Mouse (Mus musculus): ENCODE data around the gene Cpm. TPM values are rescaled to one million over a fixed set of nuclear protein-coding genes. Genes with fewer than 3 reads are reported as not detected.
A peak's percentile ranks its signal among the peaks of the same experiment; 100 is the strongest.
"Not testable (repeated sequence)": the region's sequence is repeated elsewhere in the genome, so short reads cannot be mapped to it uniquely, and the experiment has no call there.

Cpm gene
- polyA plus RNA-seq, 1 experiment from 2014 or later, result 4.2 TPM

DNA sequence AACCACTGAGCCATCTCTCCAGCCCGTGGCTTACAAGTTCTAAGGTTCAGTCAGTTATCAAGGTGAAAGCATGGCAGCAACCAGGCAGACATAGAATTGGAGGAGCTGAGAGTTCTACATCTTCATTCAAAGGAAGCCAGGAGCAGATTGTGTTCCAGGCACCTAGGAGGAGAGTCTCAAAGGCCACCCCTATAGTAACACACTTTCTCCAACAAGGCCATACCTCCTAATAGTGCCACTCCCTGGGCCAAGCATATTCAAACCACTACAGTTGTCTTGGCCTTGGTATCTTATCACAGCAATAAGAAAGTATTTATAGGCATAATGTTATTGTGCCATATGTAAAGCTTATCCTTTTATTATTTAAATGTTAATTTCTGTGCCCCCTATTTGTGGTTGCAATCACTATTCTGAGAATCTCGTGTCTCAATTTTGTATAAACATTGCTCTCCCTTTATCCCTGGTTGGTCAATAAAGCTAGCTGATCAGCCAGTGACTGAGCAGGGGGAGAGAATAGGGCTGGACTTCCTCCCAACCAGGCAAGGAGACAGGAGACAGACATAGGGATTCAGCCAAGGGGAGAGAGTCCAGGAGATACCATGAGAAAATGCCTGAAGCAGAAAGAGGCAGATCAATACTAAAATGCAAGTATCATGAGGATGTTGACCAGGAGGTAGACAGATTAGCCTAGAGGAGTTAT is 43.5 kb upstream of the Cpm start:
- ATAC-seq (ENCODE audit: low read depth), result no peak
- Histone ChIP-seq H3K4me3 (ENCODE audit: low read depth, low read length) (no peak overlapping the region), H3K27me3 (ENCODE audit: control insufficient read depth, insufficient read depth, low read length) (no peaks in the 10 kb centered on the region), H3K9ac (replicated peaks; ENCODE audit: low read depth, low read length) (no peak overlapping the region), H3K4me2 (ENCODE audit: low read depth, low read length) (no peak overlapping the region), H3K9me3 (ENCODE audit: control insufficient read depth, low read length) (no peaks in the 10 kb centered on the region), H3K36me3 (ENCODE audit: control insufficient read depth, insufficient read depth, low read length) (no peaks in the 10 kb centered on the region), H3K27ac (ENCODE audit: low read depth, low read length) (no peak overlapping the region), H3K4me1 (ENCODE audit: control insufficient read depth, insufficient read depth, low read length) (0 out of 2 replicates have a peak, but pooled peaks cover 2% of the 10 kb centered on the region)
- 83% methylated on average over 2 of the region's 2 CpGs for WGBS

DNA sequence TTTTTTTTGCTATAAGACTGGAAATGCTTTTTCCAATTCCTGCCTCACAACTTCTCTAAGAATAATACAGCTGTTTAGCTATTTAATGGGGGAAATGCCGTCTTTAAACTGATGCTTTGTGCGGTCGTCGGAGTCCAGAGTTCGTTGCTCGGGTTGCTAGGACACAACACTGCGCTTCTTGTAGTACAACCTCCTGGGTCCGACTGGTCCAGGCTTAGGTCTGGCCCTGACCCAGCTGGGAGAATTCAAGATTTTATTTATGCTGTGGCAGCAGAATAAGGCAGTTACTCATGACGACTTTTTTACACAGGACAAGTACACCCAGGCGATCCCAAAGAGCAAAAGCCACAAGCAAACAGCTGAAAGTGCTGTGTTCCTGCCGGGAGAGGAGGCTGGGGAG is 42.4 kb upstream of the Cpm start:
- Histone ChIP-seq H3K36me3 (ENCODE audit: control insufficient read depth, insufficient read depth, low read length) (no peaks in the 10 kb centered on the region), H3K27me3 (ENCODE audit: control insufficient read depth, insufficient read depth, low read length) (no peaks in the 10 kb centered on the region), H3K4me2 (ENCODE audit: low read depth, low read length) (no peak overlapping the region), H3K9me3 (ENCODE audit: control insufficient read depth, low read length) (no peaks in the 10 kb centered on the region), H3K9ac (replicated peaks; ENCODE audit: low read depth, low read length) (no peak overlapping the region), H3K4me1 (ENCODE audit: control insufficient read depth, insufficient read depth, low read length) (0 out of 2 replicates have a peak, but pooled peaks cover 2% of the 10 kb centered on the region), H3K27ac (ENCODE audit: low read depth, low read length) (no peak overlapping the region), H3K4me3 (ENCODE audit: low read depth, low read length) (no peak overlapping the region)
- peak; percentile 74; the same call in 1 of the 2 replicates for ATAC-seq (ENCODE audit: low read depth)
- 16% methylated on average over 11 of the region's 11 CpGs for WGBS

DNA sequence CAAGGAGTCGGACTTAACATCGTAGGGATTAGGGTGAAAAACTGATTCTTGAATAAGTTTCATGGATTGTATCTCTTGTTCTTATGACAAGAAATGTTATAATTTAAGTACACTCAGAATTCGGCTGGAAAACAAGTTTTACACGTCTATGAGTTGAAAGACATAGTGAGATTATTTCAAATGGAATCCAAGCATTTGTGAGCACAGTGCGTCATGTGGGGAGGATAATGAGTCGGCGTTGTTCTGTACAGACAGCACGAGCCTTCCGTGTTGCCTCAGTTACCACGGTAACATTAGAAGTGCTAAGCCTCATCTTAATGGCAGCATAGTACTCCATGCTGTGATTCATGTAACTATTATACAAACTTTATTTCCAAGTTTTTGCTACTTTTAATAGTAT is 42.0 kb upstream of the Cpm start:
- Histone ChIP-seq H3K9ac (replicated peaks; ENCODE audit: low read depth, low read length) (no peak overlapping the region), H3K4me1 (ENCODE audit: control insufficient read depth, insufficient read depth, low read length) (0 out of 2 replicates have a peak, but pooled peaks cover 2% of the 10 kb centered on the region), H3K9me3 (ENCODE audit: control insufficient read depth, low read length) (no peaks in the 10 kb centered on the region), H3K27me3 (ENCODE audit: control insufficient read depth, insufficient read depth, low read length) (no peaks in the 10 kb centered on the region), H3K36me3 (ENCODE audit: control insufficient read depth, insufficient read depth, low read length) (no peaks in the 10 kb centered on the region), H3K27ac (ENCODE audit: low read depth, low read length) (no peak overlapping the region), H3K4me2 (ENCODE audit: low read depth, low read length) (no peak overlapping the region), H3K4me3 (ENCODE audit: low read depth, low read length) (no peak overlapping the region)
- no peak for ATAC-seq (ENCODE audit: low read depth)
- WGBS, result 72% methylated on average over 10 of the region's 10 CpGs

DNA sequence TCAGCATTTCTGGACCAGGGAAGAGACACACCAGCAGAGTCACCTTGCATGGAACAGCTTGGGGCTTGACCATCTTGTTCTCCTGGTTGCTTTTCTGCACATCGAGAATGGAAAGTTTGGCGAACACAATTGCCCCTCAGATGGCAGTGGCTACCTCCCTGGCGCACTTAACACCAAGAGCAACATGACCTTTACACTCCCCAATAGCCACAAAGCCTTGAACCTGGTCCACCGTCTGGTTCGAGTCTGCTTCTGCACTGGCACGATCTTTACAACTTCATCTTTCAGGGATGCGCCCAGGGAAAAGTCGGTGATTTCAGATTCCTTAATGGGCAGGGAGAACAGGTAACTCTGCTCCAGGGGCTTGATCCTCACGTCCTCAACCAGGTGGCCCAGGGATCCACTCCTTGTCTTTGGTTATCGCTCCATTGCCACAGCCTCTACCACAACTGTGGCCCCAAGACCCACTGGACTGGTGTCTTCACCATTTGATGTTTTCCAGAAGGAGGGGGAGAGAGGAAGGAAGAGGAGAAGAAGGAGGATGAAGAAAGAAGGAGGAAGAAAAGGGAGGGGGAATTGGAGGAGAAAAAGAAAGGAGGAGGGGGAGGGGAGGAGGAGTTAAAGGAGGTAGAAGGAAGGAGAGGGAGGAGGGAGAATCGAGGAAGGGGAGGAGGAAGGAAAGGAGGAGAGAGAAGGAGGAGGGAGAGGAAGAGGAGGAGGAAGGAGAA is 40.7 kb upstream of the Cpm start:
- WGBS, result 91% methylated on average over 11 of the region's 11 CpGs
- H3K9me3 ChIP-seq (ENCODE audit: control insufficient read depth, low read length); H3K4me2 ChIP-seq (ENCODE audit: low read depth, low read length); H3K9ac ChIP-seq (replicated peaks; ENCODE audit: low read depth, low read length); H3K4me1 ChIP-seq (ENCODE audit: control insufficient read depth, insufficient read depth, low read length); ATAC-seq (ENCODE audit: low read depth); H3K36me3 ChIP-seq (ENCODE audit: control insufficient read depth, insufficient read depth, low read length); H3K27me3 ChIP-seq (ENCODE audit: control insufficient read depth, insufficient read depth, low read length); H3K4me3 ChIP-seq (ENCODE audit: low read depth, low read length); H3K27ac ChIP-seq (ENCODE audit: low read depth, low read length): not testable (repeated sequence)

DNA sequence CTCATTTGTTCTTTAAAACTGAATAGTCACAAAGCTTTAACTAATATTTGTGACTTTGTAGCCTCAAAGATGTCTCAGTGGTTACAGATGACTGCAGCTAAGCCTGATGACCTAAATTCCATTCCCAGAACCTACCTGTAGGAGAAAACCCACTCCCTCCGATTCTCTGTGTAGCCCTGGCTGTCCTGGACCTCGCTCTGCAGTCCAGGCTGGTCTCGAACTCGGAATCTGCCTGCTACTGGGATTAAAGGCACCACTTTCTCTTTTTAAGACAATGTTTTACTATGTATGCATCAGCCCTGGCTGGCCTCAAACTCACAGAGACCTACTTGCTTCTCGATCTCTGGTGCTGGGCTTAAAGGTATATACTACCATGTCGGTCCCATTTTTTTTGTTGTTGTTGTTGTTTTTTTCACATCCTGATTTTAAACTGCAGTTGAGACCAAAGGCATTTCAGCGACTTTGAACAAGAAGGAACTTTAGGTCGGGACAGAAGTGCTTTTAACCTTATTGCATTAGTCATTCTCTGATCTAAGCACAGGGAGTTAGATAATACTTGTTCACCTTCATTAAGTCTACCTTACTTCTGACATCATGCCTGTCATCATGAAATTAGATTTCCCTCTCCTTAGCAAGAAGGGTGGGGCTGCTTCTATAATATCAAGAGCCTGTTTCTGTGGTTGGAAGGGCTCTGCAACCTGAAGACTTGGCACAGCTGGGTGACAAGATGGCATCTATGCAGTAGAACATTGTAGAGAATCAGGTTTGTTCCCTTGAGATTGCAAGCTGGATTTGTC is 40.0 kb upstream of the Cpm start:
- WGBS, result 87% methylated on average over 8 of the region's 8 CpGs
- no peak for ATAC-seq (ENCODE audit: low read depth)

DNA sequence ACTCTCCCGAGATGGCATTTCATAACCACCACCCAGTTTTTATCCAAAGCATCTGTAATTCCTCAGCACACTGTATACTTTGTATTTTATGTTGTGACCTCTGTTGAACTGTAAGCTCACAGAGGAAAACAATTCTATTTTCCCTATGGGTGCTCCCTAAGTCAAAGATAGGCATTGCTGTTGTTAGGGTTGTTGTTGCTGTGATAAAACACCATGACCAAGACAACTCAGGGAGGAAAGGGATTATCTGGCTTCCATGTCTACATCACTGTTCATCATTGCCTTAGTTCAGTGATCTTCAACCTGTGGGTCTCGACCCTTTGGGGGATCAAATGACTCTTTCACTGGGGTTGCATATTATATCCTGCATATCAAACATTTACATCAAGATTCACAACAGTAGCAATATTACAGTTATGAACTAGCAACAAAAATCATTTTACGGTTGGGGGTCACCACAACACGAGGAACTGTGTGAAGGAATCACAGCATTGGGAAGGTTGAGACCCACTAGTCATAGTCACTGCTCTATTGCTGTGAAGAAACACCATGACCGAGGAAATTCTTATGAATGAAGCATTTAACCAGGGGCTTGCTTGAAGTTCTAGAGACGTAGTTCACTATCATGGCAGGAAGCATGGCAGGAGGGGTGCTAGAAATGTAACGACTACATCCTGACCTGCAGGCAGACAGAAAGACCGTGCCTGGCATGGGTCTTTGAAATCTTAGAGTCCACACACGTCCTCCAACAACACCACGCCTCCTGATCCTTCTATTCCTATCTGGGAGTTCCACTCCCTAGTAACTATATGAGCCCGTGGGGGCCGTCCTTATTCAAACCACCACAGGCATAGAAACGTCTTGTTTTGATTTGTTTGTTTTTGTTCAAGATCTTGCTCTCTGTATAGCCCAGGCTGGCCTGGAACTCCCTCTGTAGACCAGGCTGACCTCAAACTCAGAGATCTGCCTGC is 38.7 kb upstream of the Cpm start:
- no peak overlapping the region for H3K9ac ChIP-seq (replicated peaks; ENCODE audit: low read depth, low read length)
- H3K4me2 ChIP-seq (ENCODE audit: low read depth, low read length), result no peak overlapping the region
- no peaks in the 10 kb centered on the region for H3K27me3 ChIP-seq (ENCODE audit: control insufficient read depth, insufficient read depth, low read length)
- H3K9me3 ChIP-seq (ENCODE audit: control insufficient read depth, low read length), result no peaks in the 10 kb centered on the region
- 85% methylated on average over 13 of the region's 13 CpGs for WGBS
- no peak for ATAC-seq (ENCODE audit: low read depth)
- 0 out of 2 replicates have a peak, but pooled peaks cover 2% of the 10 kb centered on the region for H3K4me1 ChIP-seq (ENCODE audit: control insufficient read depth, insufficient read depth, low read length)
- no peaks in the 10 kb centered on the region for H3K36me3 ChIP-seq (ENCODE audit: control insufficient read depth, insufficient read depth, low read length)
- no peak overlapping the region for H3K4me3 ChIP-seq (ENCODE audit: low read depth, low read length)
- H3K27ac ChIP-seq (ENCODE audit: low read depth, low read length), result no peak overlapping the region

More for the DNA sequence above, 40.0 kb upstream of the Cpm start:
- Histone ChIP-seq H3K9ac (replicated peaks; ENCODE audit: low read depth, low read length) (no peak overlapping the region), H3K4me2 (ENCODE audit: low read depth, low read length) (no peak overlapping the region), H3K36me3 (ENCODE audit: control insufficient read depth, insufficient read depth, low read length) (no peaks in the 10 kb centered on the region), H3K27ac (ENCODE audit: low read depth, low read length) (no peak overlapping the region), H3K4me1 (ENCODE audit: control insufficient read depth, insufficient read depth, low read length) (0 out of 2 replicates have a peak, but pooled peaks cover 2% of the 10 kb centered on the region), H3K4me3 (ENCODE audit: low read depth, low read length) (no peak overlapping the region), H3K9me3 (ENCODE audit: control insufficient read depth, low read length) (no peaks in the 10 kb centered on the region), H3K27me3 (ENCODE audit: control insufficient read depth, insufficient read depth, low read length) (no peaks in the 10 kb centered on the region)

DNA sequence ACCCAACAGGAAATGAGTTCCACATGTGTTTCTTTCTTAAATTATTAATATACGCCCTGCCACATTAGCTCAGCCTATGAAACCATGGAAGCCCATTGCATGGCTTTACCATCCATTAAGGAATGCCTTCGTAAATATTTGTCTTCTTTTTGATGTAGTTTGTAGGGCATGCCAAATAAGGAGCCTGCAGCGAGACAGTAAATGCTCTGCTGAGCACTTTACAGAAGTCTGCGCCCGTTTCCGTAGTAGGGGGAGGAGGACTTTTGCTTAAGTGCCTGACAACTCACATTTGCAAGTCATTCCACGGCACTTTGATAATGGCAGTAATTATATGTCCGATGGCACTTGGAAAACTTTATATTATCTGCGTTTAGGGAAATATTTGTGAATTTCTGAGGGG is 37.5 kb upstream of the Cpm start:
- Histone ChIP-seq H3K27ac (ENCODE audit: low read depth, low read length) (no peak overlapping the region), H3K27me3 (ENCODE audit: control insufficient read depth, insufficient read depth, low read length) (no peaks in the 10 kb centered on the region), H3K4me3 (ENCODE audit: low read depth, low read length) (no peak overlapping the region), H3K4me1 (ENCODE audit: control insufficient read depth, insufficient read depth, low read length) (0 out of 2 replicates have a peak, but pooled peaks cover 2% of the 10 kb centered on the region), H3K9me3 (ENCODE audit: control insufficient read depth, low read length) (no peaks in the 10 kb centered on the region), H3K4me2 (ENCODE audit: low read depth, low read length) (no peak overlapping the region), H3K36me3 (ENCODE audit: control insufficient read depth, insufficient read depth, low read length) (no peaks in the 10 kb centered on the region), H3K9ac (replicated peaks; ENCODE audit: low read depth, low read length) (no peak overlapping the region)
- 64% methylated on average over 9 of the region's 9 CpGs for WGBS
- ATAC-seq (ENCODE audit: low read depth), result no peak

DNA sequence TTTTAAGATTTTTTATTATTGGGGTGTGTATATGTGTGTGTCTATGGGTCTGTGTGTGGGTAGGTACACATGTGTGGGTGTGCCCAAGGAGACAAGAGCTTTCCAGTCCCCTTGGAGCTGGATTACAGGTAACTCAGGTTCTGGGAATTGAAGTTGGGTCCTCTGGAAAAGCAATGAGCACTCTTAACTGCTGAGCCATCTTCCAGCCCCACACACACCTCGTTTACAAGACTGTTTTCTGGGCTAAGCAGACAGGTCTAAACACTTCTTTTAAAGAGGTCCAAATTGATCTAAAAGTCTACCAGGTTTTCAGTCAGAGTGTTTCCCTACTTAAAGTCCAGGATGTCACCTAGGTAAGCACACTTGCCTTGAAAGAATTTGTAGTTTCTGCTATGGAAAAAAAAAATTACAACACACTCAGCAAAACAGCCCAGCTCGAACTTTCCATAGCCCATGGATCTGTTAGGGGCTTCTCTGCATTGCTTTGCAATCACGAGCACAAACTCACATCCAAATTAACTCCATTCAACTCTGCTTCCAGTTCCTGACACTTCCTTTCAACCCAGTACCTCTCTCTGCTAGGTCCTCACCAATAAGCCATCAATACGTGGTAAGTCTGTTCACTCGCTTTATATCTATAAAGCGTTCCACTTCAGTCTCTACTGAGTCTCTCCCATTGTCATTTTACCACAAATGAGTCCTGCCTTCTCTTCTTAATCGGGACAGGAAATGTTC is 36.8 kb upstream of the Cpm start:
- ATAC-seq (ENCODE audit: low read depth), result no peak
- Histone ChIP-seq H3K4me2 (ENCODE audit: low read depth, low read length) (no peak overlapping the region), H3K36me3 (ENCODE audit: control insufficient read depth, insufficient read depth, low read length) (no peaks in the 10 kb centered on the region), H3K4me1 (ENCODE audit: control insufficient read depth, insufficient read depth, low read length) (no peaks in the 10 kb centered on the region), H3K27me3 (ENCODE audit: control insufficient read depth, insufficient read depth, low read length) (no peaks in the 10 kb centered on the region), H3K27ac (ENCODE audit: low read depth, low read length) (no peak overlapping the region), H3K9ac (replicated peaks; ENCODE audit: low read depth, low read length) (no peak overlapping the region), H3K4me3 (ENCODE audit: low read depth, low read length) (no peak overlapping the region), H3K9me3 (ENCODE audit: control insufficient read depth, low read length) (no peaks in the 10 kb centered on the region)
- WGBS, result 82% methylated on average over 7 of the region's 7 CpGs
